Mouse (Mus musculus) cerebellum, adult 2 months (tissue): ENCODE data around the gene Arl15.

Experiments
- CTCF ChIP-seq: fragments of 200-500 bp; IDR thresholded peaks from 2 replicates; pipeline ENCODE4 v1.5.1; 2011; ENCODE audit warnings: low read depth, mild to moderate bottlenecking, control low read depth, low read length, moderate library complexity, borderline replicate concordance; ENCODE audit not compliant: insufficient read depth
- POLR2A ChIP-seq: fragments of 200-500 bp; IDR thresholded peaks from 2 replicates; pipeline ENCODE4 v1.6.1; 2011; ENCODE audit warnings: low read length, control low read depth, borderline replicate concordance; ENCODE audit not compliant: insufficient read depth

- TF ChIP-seq CTCF (no peak), POLR2A (no peak)
Observed at GRCm38 (mm10) chr13:114053261-114053660, 259.0 kb downstream of the Arl15 start.
